Mouse (Mus musculus): ENCODE measurements around the gene Rln1. TPM values are rescaled to one million over a fixed set of nuclear protein-coding genes. Genes with fewer than 3 reads are reported as not detected.

The Rln1 gene
- polyA plus RNA-seq, 1 experiment from 2014 or later = 0.46 TPM

DNA sequence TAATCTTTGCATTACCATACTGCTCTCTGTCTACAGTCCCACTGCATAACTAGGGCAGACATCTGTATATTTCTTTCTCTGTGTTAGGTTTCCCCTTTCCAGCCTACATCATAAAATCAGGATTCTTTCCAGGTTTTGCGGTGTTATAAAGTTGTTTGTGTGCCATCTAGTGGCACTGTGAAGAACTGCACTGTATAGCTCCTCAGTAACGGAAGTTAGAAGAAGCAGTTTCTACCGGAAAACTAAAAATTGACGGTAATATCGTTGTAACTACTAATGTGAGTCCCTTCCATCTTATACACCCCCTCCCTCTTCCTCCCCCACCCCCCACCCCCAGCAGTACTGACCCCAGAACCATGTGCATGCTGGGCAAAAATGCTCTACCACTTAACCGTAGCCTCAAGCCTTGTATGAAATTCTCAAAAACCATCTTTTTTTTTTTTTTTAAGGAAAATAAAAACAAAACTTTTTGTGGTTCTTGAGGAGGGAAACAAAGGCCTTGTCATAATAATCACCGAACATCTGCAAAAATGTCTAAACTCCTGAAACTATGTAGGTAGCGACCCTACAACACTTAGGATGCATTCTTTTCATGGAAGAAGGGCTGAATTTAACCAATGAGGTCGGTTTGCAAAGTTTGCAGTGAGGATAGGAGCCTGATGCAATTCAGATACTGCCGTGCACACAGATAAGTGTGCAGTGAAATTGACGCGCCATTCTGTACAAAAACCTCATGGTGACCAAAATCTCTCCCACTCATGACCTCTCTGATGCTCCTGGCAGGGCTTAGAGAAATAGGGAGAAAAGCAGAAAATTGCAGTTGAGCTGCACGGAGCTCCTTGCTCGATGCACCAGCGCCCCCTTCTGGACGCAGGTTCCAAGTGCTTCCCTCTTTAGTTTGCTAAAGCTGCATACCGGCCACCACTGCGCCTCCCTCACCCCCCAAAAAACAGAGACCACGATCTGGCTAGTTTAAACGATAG lies 20.7 kb upstream of the Rln1 start:
- no peaks in the 10 kb centered on the region for H3K9me3 ChIP-seq
- H3K4me2 ChIP-seq (replicated peaks) = peak overlapping the region; percentile 59
- H3K4me1 ChIP-seq = no peaks in the 10 kb centered on the region
- H3K27me3 ChIP-seq = no peaks in the 10 kb centered on the region
- peak overlapping the region; percentile 18 for H3K4me3 ChIP-seq
- H3K27ac ChIP-seq = no peak overlapping the region
- WGBS = 3% methylated on average over 20 of the region's 20 CpGs
- ATAC-seq (ENCODE audit: insufficient number of reproducible peaks, insufficient read depth, low FRiP score, low TSS enrichment) = peak; percentile 80; the same call in 1 of the 2 replicates
- H3K9ac ChIP-seq = no peak overlapping the region
- H3K36me3 ChIP-seq = peaks cover 6% of the 10 kb centered on the region; the same call in 1 of the 2 replicates

DNA sequence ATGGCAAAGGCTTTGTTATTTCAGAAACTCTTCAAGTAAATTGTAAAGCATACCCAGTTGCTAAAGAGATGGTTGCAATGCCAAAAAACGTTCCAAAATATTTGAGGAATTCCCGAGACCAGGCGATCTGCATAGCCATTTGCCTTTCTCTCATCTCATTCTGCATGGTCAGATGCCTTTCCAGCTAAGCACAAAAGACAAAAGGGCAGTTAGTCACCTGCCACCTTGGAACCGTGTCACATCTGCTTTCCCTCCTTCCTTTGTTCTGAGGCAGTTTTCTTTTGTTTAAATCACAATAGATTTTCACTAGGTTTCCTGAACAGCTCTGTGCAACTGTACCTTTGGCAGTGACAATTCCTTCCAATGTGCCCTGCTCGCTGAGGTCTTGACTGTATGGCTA lies 16.5 kb upstream of the Rln1 start:
- Histone ChIP-seq H3K4me2 (replicated peaks) (no peak overlapping the region), H3K9ac (no peak overlapping the region), H3K9me3 (no peaks in the 10 kb centered on the region), H3K4me1 (no peaks in the 10 kb centered on the region), H3K36me3 (peaks cover 5% of the 10 kb centered on the region), H3K27me3 (no peaks in the 10 kb centered on the region), H3K27ac (no peak overlapping the region), H3K4me3 (no peak overlapping the region)
- 58% methylated on average over 5 of the region's 5 CpGs for WGBS
- ATAC-seq (ENCODE audit: insufficient number of reproducible peaks, insufficient read depth, low FRiP score, low TSS enrichment) = no peak

DNA sequence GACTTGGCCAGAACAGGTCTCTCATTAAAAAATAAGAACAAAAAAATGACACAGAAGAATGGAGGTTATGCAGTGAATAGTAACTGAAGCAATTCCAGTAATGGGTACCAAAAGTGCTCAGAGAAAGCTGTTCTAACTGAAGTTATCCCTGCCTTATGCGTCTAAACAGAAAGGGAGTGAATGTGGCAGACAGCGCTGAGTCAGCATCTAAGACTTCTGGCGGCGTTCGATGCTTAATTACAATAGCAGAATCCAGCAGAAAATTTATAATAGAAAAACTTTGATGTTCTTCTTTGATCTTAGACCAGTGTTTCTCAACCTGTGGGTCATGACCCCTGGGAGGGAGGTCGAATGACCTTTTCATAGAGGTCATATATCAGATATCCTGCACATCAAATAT lies 11.2 kb upstream of the Rln1 start:
- H3K9ac ChIP-seq = no peak overlapping the region
- H3K4me3 ChIP-seq = no peak overlapping the region
- no peak for ATAC-seq (ENCODE audit: insufficient number of reproducible peaks, insufficient read depth, low FRiP score, low TSS enrichment)
- no peaks in the 10 kb centered on the region for H3K27me3 ChIP-seq
- H3K27ac ChIP-seq = no peak overlapping the region
- H3K4me2 ChIP-seq (replicated peaks) = no peak overlapping the region
- no peaks in the 10 kb centered on the region for H3K9me3 ChIP-seq
- H3K36me3 ChIP-seq = peaks cover 5% of the 10 kb centered on the region
- 82% methylated on average over 6 of the region's 6 CpGs for WGBS
- no peaks in the 10 kb centered on the region for H3K4me1 ChIP-seq

DNA sequence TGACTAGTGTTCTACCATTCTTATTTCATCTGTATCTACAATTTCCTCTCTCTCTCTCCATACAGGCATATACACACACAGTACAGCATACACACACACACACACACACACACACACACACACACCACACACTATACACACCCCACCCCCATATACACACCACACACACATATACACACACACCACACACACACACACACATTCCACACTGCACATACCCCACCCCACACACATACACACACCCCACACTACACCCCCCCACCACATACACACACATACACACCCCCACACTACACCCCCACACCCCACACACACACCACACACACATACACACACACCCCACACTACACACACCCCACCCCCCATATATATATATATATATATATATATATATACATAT lies 10.4 kb upstream of the Rln1 start:
- H3K27me3 ChIP-seq = no peaks in the 10 kb centered on the region
- H3K9ac ChIP-seq = no peak overlapping the region
- H3K27ac ChIP-seq = no peak overlapping the region
- H3K4me2 ChIP-seq (replicated peaks) = no peak overlapping the region
- no peaks in the 10 kb centered on the region for H3K4me1 ChIP-seq
- H3K4me3 ChIP-seq = no peak overlapping the region
- no peak for ATAC-seq (ENCODE audit: insufficient number of reproducible peaks, insufficient read depth, low FRiP score, low TSS enrichment)
- peaks cover 2% of the 10 kb centered on the region for H3K36me3 ChIP-seq
- H3K9me3 ChIP-seq = no peaks in the 10 kb centered on the region

DNA sequence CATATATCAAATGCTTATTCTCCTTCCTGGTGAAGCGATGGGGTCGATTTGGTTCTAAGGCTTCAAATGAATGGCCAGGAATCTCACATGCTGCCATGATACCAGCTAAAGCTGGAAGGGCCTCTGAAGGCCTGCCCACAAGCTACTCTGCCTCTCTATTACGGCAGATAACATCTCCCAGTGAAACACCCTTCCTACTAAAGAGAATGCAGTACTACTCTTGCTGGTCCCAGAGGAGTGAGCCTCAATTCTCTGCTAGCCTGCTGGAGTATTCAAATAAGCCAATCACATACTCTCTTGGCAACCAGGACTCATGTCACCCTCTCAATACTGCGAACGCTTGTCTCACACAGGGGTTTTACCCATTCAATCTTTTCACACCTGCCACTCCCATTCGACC lies 7.8 kb upstream of the Rln1 start:
- Histone ChIP-seq H3K9me3 (no peaks in the 10 kb centered on the region), H3K4me3 (no peak overlapping the region), H3K4me2 (replicated peaks) (no peak overlapping the region), H3K36me3 (no peaks in the 10 kb centered on the region), H3K27ac (no peak overlapping the region), H3K27me3 (no peaks in the 10 kb centered on the region), H3K4me1 (no peaks in the 10 kb centered on the region), H3K9ac (no peak overlapping the region)
- WGBS = 87% methylated on average over 6 of the region's 6 CpGs
- no peak for ATAC-seq (ENCODE audit: insufficient number of reproducible peaks, insufficient read depth, low FRiP score, low TSS enrichment)

DNA sequence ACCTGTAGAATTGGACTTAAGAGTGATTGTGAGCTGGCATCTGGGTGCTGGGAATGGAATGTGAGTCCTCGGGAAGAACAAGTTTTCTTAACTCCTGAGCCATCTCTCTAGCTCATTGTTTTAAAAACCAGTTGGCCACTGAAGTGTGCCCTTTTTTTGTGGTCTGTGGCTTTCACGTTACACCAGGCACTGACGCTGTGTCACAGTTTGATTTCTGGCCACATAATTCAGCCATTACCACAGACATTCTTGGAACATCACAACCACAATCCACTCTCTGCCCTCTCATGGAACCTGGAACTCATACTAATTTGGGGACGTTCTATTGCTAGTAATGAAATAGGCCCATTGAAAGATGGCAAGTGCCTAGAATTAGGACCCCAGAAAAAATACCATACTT lies 6.6 kb upstream of the Rln1 start:
- no peaks in the 10 kb centered on the region for H3K27me3 ChIP-seq
- no peaks in the 10 kb centered on the region for H3K4me1 ChIP-seq
- H3K27ac ChIP-seq = no peak overlapping the region
- no peak for ATAC-seq (ENCODE audit: insufficient number of reproducible peaks, insufficient read depth, low FRiP score, low TSS enrichment)
- 83% methylated on average over 4 of the region's 4 CpGs for WGBS
- H3K9ac ChIP-seq = no peak overlapping the region
- no peaks in the 10 kb centered on the region for H3K9me3 ChIP-seq
- H3K4me2 ChIP-seq (replicated peaks) = no peak overlapping the region
- H3K36me3 ChIP-seq = no peaks in the 10 kb centered on the region
- H3K4me3 ChIP-seq = no peak overlapping the region

DNA sequence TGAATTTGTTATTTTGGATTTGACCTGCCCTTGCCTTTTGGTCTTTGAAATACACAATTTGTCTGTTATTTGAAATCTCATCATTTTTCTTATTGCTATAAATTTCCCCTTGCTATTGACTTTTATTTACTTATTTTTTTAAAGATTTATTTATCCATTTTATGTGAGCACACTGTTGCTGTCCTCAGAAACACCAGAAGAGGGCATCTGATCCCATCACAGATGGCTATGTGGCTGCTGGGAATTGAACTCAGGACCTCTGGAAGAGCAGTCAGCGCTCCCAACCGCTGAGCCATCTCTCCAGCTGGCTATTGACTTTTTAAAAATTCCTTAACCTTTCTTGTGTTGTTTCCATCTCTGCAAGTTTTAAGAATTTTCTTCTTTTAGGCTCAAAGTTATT lies 2.2 kb upstream of the Rln1 start:
- Histone ChIP-seq H3K27ac (no peak overlapping the region), H3K4me3 (no peak overlapping the region), H3K4me2 (replicated peaks) (no peak overlapping the region), H3K4me1 (peaks cover 10% of the 10 kb centered on the region; the same call in 1 of the 2 replicates), H3K36me3 (no peaks in the 10 kb centered on the region), H3K27me3 (no peaks in the 10 kb centered on the region), H3K9me3 (no peaks in the 10 kb centered on the region), H3K9ac (no peak overlapping the region)
- 92% methylated on average over 2 of the region's 2 CpGs for WGBS
- ATAC-seq (ENCODE audit: insufficient number of reproducible peaks, insufficient read depth, low FRiP score, low TSS enrichment) = no peak

DNA sequence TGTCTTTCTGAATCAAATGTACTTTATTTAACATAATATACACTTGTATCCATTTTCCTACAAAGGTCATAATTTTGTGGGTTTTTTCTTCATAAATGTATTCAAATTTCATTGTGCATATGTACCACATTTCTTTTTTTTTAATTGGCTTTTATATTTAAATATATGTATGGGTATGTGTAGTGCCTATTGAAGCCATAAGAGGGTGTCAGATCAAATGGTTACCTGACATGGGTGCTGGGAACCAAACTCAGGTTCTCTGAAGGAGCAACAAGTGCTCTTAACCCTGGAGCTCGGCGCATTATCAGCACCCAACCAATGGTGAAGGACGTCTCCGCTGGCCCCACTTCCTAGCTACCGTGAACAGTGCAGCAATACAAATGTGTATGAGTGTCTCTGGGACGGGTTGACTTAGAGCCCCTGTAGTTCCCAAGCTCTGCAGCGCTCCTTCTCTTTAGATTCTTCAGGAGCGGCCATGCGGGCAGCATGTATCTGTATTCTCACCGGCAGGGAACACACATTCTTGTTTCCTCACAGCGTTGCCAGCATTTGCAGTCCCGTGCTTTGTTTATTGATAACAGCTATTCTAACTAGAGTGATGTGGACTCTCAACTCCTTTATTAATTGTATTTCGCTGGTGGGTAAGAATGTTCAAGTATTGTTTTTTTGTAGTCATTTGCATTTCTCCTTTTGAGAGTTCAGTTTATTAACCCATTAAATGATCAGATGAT lies 7.5 kb downstream of the Rln1 start:
- no peaks in the 10 kb centered on the region for H3K36me3 ChIP-seq
- no peak for ATAC-seq (ENCODE audit: insufficient number of reproducible peaks, insufficient read depth, low FRiP score, low TSS enrichment)
- H3K27me3 ChIP-seq = no peaks in the 10 kb centered on the region
- H3K9me3 ChIP-seq = no peaks in the 10 kb centered on the region
- H3K4me3 ChIP-seq = no peak overlapping the region
- no peak overlapping the region for H3K9ac ChIP-seq
- H3K4me1 ChIP-seq = no peaks in the 10 kb centered on the region
- no peak overlapping the region for H3K4me2 ChIP-seq (replicated peaks)
- no peak overlapping the region for H3K27ac ChIP-seq
- 80% methylated on average over 13 of the region's 13 CpGs for WGBS

DNA sequence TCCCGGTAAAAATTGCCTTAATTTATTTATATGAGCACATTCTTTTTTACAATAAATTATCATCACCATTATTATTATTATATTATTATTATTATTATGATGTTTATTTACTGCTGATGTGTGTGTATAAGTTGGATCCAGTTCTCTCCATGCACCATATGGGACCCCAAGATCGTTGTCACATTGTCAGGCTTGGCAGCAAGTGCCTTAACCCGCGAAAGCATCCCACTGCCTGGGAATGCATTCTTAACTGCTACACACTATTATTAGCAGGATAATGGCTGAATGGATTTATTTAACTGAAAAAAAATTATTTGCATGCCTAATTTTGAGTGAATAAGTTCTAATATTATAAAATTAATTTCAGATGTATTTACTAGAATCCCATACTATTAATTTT lies 8.1 kb downstream of the Rln1 start:
- Histone ChIP-seq H3K4me2 (replicated peaks) (no peak overlapping the region), H3K4me1 (no peaks in the 10 kb centered on the region), H3K4me3 (no peak overlapping the region), H3K27me3 (no peaks in the 10 kb centered on the region), H3K9ac (no peak overlapping the region), H3K9me3 (no peaks in the 10 kb centered on the region), H3K27ac (no peak overlapping the region), H3K36me3 (no peaks in the 10 kb centered on the region)
- no peak for ATAC-seq (ENCODE audit: insufficient number of reproducible peaks, insufficient read depth, low FRiP score, low TSS enrichment)
- 92% methylated on average over 4 of the region's 4 CpGs for WGBS

DNA sequence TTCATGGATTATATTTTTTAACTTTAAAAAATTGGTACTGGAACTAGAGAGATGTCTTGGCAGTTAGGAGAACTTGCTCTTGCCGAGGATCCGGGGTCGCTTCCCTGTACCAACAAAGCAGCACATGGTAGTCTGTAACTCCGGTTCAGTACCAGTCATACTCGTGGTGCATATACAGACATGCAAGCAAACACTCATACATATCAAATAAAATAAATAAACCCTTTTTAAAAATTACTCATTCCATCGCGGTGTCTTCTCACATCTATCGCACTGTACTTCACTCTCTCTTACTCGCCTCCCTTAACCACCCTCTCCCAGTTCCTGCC lies 8.7 kb downstream of the Rln1 start:
- ATAC-seq (ENCODE audit: insufficient number of reproducible peaks, insufficient read depth, low FRiP score, low TSS enrichment) = no peak
- Histone ChIP-seq H3K36me3 (no peaks in the 10 kb centered on the region), H3K4me2 (replicated peaks) (peak overlapping the region; percentile 68), H3K9me3 (no peaks in the 10 kb centered on the region), H3K27me3 (no peaks in the 10 kb centered on the region), H3K9ac (no peak overlapping the region), H3K27ac (peak overlapping the region; percentile 18; the same call in 1 of the 2 replicates), H3K4me1 (no peaks in the 10 kb centered on the region), H3K4me3 (peak overlapping the region; percentile 36)
- 61% methylated on average over 9 of the region's 9 CpGs for WGBS

DNA sequence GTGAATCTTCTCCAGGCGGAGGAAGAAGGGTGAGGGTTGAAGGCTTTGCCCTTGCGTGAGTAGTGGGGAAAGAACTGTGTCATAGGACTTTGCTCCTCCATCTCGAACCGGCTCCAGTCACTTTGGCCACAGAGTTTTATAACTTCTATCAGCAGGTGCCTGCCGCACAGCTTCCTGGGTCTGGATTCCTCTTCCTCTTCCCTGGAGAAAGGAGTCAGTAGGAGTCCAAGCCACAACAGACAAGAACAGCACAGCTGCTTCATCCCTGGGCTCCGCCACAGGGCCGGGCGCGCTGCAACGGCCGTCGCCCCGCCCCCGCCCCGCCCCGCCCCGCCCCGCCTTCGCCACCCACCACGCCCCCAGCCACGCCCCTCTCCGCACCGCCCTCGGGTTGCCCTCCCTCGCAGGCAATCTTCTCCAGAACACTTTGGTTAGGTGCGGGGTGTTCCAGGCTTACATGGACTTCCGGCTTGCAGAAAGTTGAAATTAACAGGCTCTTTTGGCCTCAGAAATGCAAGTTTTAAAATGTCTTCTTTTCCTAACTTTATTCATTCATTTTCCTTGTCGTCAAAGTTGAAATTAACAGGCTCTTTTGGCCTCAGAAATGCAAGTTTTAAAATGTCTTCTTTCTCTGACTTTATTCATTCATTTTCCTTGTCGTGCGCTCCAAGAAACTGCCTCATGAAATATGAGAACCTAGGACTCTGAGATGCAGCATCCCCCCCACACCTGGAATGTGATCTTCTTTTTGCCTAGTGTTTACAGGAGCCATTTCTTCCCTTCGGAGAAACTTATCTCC lies 9.2 kb downstream of the Rln1 start, which contains the start of gene Insl6:
Gene Insl6, minus strand, starts transcription at position 304 of the 799 bp plus-strand sequence.
- no peaks in the 10 kb centered on the region for H3K4me1 ChIP-seq
- H3K36me3 ChIP-seq = no peaks in the 10 kb centered on the region
- H3K9ac ChIP-seq = peak within 1 kb of the TSS; percentile 29; the same call in 1 of the 2 replicates
- peak within 1 kb of the TSS; percentile 18; the same call in 1 of the 2 replicates for H3K27ac ChIP-seq
- no peaks in the 10 kb centered on the region for H3K27me3 ChIP-seq
- H3K4me2 ChIP-seq (replicated peaks) = peak within 1 kb of the TSS; percentile 68
- peak; percentile 91 for ATAC-seq (ENCODE audit: insufficient number of reproducible peaks, insufficient read depth, low FRiP score, low TSS enrichment)
- H3K9me3 ChIP-seq = no peaks in the 10 kb centered on the region
- WGBS = 2% methylated on average over 30 of the region's 31 CpGs
- peak within 1 kb of the TSS; percentile 36 for H3K4me3 ChIP-seq
